Mouse (Mus musculus) activated CD4-positive, CD25-positive, alpha-beta regulatory T cell, adult 4 months (primary cell): ENCODE measurements around the gene Wnt10a. TPM values are rescaled to one million over a fixed set of nuclear protein-coding genes. Genes with fewer than 3 reads are reported as not detected.
A peak's percentile ranks its signal among the peaks of the same experiment; 100 is the strongest.
"Not testable (repeated sequence)": the region's sequence is repeated elsewhere in the genome, so short reads cannot be mapped to it uniquely, and the experiment has no call there.

ENCODE experiments used
- ATAC-seq: one replicate; pipeline ENCODE4 v1.8.0; 2017
- polyA plus RNA-seq, 2 experiments: library from polyadenylated mRNA; unstranded; fragments of 100-300 nt; shearing (Covaris generic); gene quantifications; one replicate each; pipeline ENCODE4 v1.2.1; 2017

Gene Wnt10a
- polyA plus RNA-seq, 2 experiments from 2014 or later = 0.53 TPM; not detected in 1

GRCm38 (mm10) chr1:74816612-74817199 is 25.4 kb downstream of the Wnt10a start:
- peak; percentile 98 for ATAC-seq

GRCm38 (mm10) chr1:74817219-74817618 is 25.9 kb downstream of the Wnt10a start:
- ATAC-seq = peak; percentile 28

- ATAC-seq = no peak
Observed at GRCm38 (mm10) chr1:74818509-74818908, 27.2 kb downstream of the Wnt10a start.

- not testable (repeated sequence) for ATAC-seq
Observed at GRCm38 (mm10) chr1:74823598-74823997, 32.3 kb downstream of the Wnt10a start.

GRCm38 (mm10) chr1:74824518-74825302 is 33.4 kb downstream of the Wnt10a start:
- no peak for ATAC-seq

GRCm38 (mm10) chr1:74830061-74830460 is 38.7 kb downstream of the Wnt10a start:
- no peak for ATAC-seq

- ATAC-seq = no peak
Observed at GRCm38 (mm10) chr1:74833255-74833654, 41.9 kb downstream of the Wnt10a start.

- no peak for ATAC-seq
Observed at GRCm38 (mm10) chr1:74843090-74843489, 51.8 kb downstream of the Wnt10a start.

GRCm38 (mm10) chr1:74846341-74846740 is 55.0 kb downstream of the Wnt10a start:
- ATAC-seq = no peak

GRCm38 (mm10) chr1:74848946-74849345 is 57.6 kb downstream of the Wnt10a start:
- ATAC-seq = no peak

GRCm38 (mm10) chr1:74850251-74850650 is 58.9 kb downstream of the Wnt10a start:
- no peak for ATAC-seq

- ATAC-seq = no peak
Observed at GRCm38 (mm10) chr1:74851001-74851775, 59.9 kb downstream of the Wnt10a start.

Other genes with a start within 250 kb of the Wnt10a start
- gene Plcd4, start 248.6 kb upstream of the Wnt10a start, polyA plus RNA-seq = 1 to 10 TPM; 1.0 to 1.6 TPM
- gene Usp37, start 247.2 kb upstream of the Wnt10a start, polyA plus RNA-seq = 10 to 100 TPM; 19.6 to 27.0 TPM
- gene Zfp142, start 203.3 kb upstream of the Wnt10a start, polyA plus RNA-seq = 10 to 100 TPM in 1 of 2 experiments, 1 to 10 TPM in 1; 7.0 to 12.6 TPM
- 10 to 100 TPM; 11.1 to 13.4 TPM for gene Bcs1l, start 203.2 kb upstream of the Wnt10a start, polyA plus RNA-seq
- 10 to 100 TPM; 15.6 to 18.1 TPM for gene Rnf25, start 190.1 kb upstream of the Wnt10a start, polyA plus RNA-seq
- under 1 TPM in 1 of 2 experiments, not detected in 1; 0.32 TPM for gene Stk36, start 190.1 kb upstream of the Wnt10a start, polyA plus RNA-seq
- 10 to 100 TPM; 11.5 to 14.8 TPM for gene Ttll4, start 129.8 kb upstream of the Wnt10a start, polyA plus RNA-seq
- under 1 TPM in 1 of 2 experiments, not detected in 1; 0.33 TPM for gene Cyp27a1, start 77.9 kb upstream of the Wnt10a start, polyA plus RNA-seq
- gene Prkag3, start 42.3 kb upstream of the Wnt10a start, polyA plus RNA-seq = not detected
- gene Wnt6, start 19.6 kb upstream of the Wnt10a start, polyA plus RNA-seq = not detected
- not detected for gene Cdk5r2, start 63.4 kb downstream of the Wnt10a start, polyA plus RNA-seq
- not detected for gene Fev, start 93.9 kb downstream of the Wnt10a start, polyA plus RNA-seq
- gene Cryba2, start 101.6 kb downstream of the Wnt10a start, polyA plus RNA-seq = not detected
- gene Cfap65, start 144.1 kb downstream of the Wnt10a start, polyA plus RNA-seq = under 1 TPM in 1 of 2 experiments, not detected in 1; 0.07 TPM
- gene Ihh, start 160.2 kb downstream of the Wnt10a start, polyA plus RNA-seq = not detected